Mouse (Mus musculus): ENCODE measurements around the gene Map1lc3b. TPM values are rescaled to one million over a fixed set of nuclear protein-coding genes. Genes with fewer than 3 reads are reported as not detected.
A peak's percentile ranks its signal among the peaks of the same experiment; 100 is the strongest.

The Map1lc3b gene
- polyA plus RNA-seq, 1 experiment from 2014 or later, result 205 TPM

DNA sequence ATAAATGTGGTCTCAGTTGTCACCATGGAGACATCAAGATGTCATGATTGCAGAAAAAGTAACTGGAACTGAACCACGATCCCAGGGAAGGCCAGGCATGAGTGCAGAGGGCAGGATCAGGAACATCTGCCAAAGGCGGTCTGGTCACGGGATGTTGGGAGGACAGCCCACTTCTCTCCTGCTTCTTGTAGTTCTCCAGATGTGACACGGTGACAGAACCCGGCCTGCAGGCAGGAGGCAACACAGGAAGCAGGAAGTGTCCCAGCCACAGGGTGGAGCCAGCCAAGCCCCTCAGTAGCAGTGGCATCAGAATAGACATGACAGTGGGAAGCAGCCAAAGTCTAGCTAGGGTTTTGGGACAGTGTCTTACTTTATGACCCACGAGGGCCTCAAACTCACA lies 45.4 kb downstream of the Map1lc3b start:
- no peaks in the 10 kb centered on the region for H3K36me3 ChIP-seq (ENCODE audit: control insufficient read depth, insufficient read depth, low read length)
- H3K9me3 ChIP-seq (ENCODE audit: control insufficient read depth, low read length), result no peaks in the 10 kb centered on the region
- ATAC-seq (ENCODE audit: low FRiP score, low TSS enrichment), result no peak
- H3K4me1 ChIP-seq (ENCODE audit: control insufficient read depth, insufficient read depth, low read length), result peaks cover 31% of the 10 kb centered on the region
- H3K4me3 ChIP-seq (ENCODE audit: low read length), result no peak overlapping the region
- H3K4me2 ChIP-seq (replicated peaks; ENCODE audit: low read depth, low read length), result no peak overlapping the region
- H3K27me3 ChIP-seq (ENCODE audit: control insufficient read depth, insufficient read depth, low read length), result no peaks in the 10 kb centered on the region
- no peak overlapping the region for H3K9ac ChIP-seq (ENCODE audit: low read depth, low read length)
- WGBS, result 52% methylated on average over 6 of the region's 6 CpGs
- no peak overlapping the region for H3K27ac ChIP-seq (ENCODE audit: low read depth, low read length)

DNA sequence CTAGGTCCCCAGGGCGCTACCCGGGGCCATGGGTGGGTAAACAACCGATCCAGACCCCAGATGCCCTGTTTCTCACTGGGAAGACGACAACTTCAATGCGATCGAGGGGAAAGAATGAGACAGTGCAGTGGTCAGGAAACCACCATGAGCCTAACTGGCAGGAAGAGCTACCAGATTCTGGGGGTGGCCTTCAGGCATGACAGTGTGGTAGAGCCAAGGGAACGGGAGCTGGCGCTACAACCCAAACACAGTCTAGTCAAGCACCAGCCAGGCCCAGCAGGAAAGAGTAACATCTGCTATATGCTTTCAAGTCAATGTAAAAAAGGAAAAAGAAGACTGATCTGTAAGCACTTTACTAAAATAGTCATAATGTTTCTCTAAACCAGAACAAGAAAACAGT lies 46.0 kb downstream of the Map1lc3b start:
- WGBS, result 81% methylated on average over 8 of the region's 8 CpGs
- H3K4me1 ChIP-seq (ENCODE audit: control insufficient read depth, insufficient read depth, low read length), result peaks cover 29% of the 10 kb centered on the region
- ATAC-seq (ENCODE audit: low FRiP score, low TSS enrichment), result no peak
- no peak overlapping the region for H3K4me3 ChIP-seq (ENCODE audit: low read length)
- no peaks in the 10 kb centered on the region for H3K27me3 ChIP-seq (ENCODE audit: control insufficient read depth, insufficient read depth, low read length)
- no peak overlapping the region for H3K9ac ChIP-seq (ENCODE audit: low read depth, low read length)
- H3K4me2 ChIP-seq (replicated peaks; ENCODE audit: low read depth, low read length), result no peak overlapping the region
- peak overlapping the region; percentile 59; the same call in 1 of the 2 replicates for H3K27ac ChIP-seq (ENCODE audit: low read depth, low read length)
- H3K36me3 ChIP-seq (ENCODE audit: control insufficient read depth, insufficient read depth, low read length), result no peaks in the 10 kb centered on the region
- H3K9me3 ChIP-seq (ENCODE audit: control insufficient read depth, low read length), result no peaks in the 10 kb centered on the region

DNA sequence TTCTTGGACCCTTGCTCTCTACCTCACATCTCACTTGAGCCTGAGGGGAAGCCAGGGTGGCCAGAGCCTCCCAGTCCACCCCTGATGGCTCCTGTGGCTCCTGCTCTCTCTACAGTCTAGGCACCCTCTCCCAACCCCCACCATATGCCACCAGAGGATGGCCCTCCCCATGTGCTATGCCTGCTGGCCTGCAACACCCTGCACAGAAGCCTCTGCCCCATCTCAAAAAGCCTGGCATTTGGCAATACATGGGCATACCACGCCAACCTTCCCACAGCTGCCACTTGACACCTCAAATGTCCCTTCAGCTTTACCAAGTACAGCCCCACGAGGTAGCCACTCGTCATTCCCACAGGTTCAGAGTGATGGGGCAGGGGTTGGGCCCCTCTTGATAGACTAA lies 52.6 kb downstream of the Map1lc3b start:
- no peaks in the 10 kb centered on the region for H3K36me3 ChIP-seq (ENCODE audit: control insufficient read depth, insufficient read depth, low read length)
- H3K4me2 ChIP-seq (replicated peaks; ENCODE audit: low read depth, low read length), result no peak overlapping the region
- H3K4me3 ChIP-seq (ENCODE audit: low read length), result no peak overlapping the region
- no peak overlapping the region for H3K9ac ChIP-seq (ENCODE audit: low read depth, low read length)
- ATAC-seq (ENCODE audit: low FRiP score, low TSS enrichment), result no peak
- peaks cover 15% of the 10 kb centered on the region; the same call in 1 of the 2 replicates for H3K4me1 ChIP-seq (ENCODE audit: control insufficient read depth, insufficient read depth, low read length)
- WGBS, result 61% methylated on average over 3 of the region's 3 CpGs
- no peaks in the 10 kb centered on the region for H3K9me3 ChIP-seq (ENCODE audit: control insufficient read depth, low read length)
- H3K27me3 ChIP-seq (ENCODE audit: control insufficient read depth, insufficient read depth, low read length), result no peaks in the 10 kb centered on the region
- H3K27ac ChIP-seq (ENCODE audit: low read depth, low read length), result no peak overlapping the region

DNA sequence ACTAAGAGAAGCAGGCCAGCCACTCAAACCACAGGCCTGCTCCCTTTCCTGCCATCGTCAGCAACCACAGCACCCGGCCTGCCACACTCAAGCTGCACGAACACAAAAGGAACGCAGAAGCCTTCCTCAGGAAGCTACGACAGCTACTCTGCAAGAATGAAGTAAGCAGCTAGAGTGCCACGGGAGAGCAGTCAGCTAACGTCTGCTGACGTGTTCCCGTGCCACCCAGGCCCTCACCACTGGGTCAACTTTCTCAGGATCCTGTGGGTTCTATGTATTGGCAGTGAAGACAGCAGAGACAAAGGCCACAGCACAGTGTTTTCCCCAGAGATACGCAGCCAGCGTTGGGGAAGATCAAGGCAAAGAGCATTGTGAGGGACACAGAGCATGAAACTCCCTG lies 53.2 kb downstream of the Map1lc3b start:
- Histone ChIP-seq H3K27me3 (ENCODE audit: control insufficient read depth, insufficient read depth, low read length) (no peaks in the 10 kb centered on the region), H3K9ac (ENCODE audit: low read depth, low read length) (peak overlapping the region; percentile 28; the same call in 1 of the 2 replicates), H3K27ac (ENCODE audit: low read depth, low read length) (no peak overlapping the region), H3K4me2 (replicated peaks; ENCODE audit: low read depth, low read length) (no peak overlapping the region), H3K9me3 (ENCODE audit: control insufficient read depth, low read length) (no peaks in the 10 kb centered on the region), H3K4me3 (ENCODE audit: low read length) (no peak overlapping the region), H3K4me1 (ENCODE audit: control insufficient read depth, insufficient read depth, low read length) (peaks cover 18% of the 10 kb centered on the region), H3K36me3 (ENCODE audit: control insufficient read depth, insufficient read depth, low read length) (peaks cover 2% of the 10 kb centered on the region; the same call in 1 of the 2 replicates)
- no peak for ATAC-seq (ENCODE audit: low FRiP score, low TSS enrichment)
- 74% methylated on average over 11 of the region's 11 CpGs for WGBS

DNA sequence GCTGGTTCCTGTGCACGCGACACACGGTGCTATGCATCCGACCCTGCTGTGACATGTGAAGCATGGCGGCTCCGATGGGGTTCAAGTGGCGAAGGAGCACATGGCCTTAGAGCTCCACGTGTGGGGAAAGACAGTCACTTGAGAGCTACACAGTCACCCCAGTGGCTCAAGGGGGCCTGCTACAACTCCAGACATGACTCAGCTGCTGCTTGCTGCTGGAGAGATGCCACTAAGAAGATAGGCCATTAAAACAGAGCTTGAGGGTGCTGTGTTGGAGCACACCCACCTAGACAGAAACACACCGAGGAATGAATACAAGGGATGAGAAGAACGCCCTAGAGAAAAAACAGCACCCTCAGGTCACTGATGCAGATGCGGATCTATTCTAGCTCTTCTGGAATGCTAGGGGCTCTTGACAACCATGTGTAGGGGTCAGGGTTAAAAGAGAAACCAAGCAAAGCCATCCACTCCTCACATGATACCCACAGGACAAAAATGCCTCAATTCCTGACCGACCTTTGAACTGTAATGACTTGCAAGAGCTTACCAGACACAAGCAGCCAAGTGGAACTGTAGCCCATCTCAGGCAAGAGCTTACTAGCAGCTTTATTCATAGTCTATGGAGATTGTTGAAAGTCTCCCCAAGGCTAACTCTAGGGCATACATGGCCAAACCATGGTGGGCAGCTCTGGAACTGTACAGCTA lies 57.5 kb downstream of the Map1lc3b start:
- ATAC-seq (ENCODE audit: low FRiP score, low TSS enrichment), result no peak
- Histone ChIP-seq H3K27ac (ENCODE audit: low read depth, low read length) (no peak overlapping the region), H3K9me3 (ENCODE audit: control insufficient read depth, low read length) (no peaks in the 10 kb centered on the region), H3K4me2 (replicated peaks; ENCODE audit: low read depth, low read length) (no peak overlapping the region), H3K27me3 (ENCODE audit: control insufficient read depth, insufficient read depth, low read length) (no peaks in the 10 kb centered on the region), H3K36me3 (ENCODE audit: control insufficient read depth, insufficient read depth, low read length) (peaks cover 5% of the 10 kb centered on the region; the same call in 1 of the 2 replicates), H3K4me1 (ENCODE audit: control insufficient read depth, insufficient read depth, low read length) (peaks cover 50% of the 10 kb centered on the region), H3K4me3 (ENCODE audit: low read length) (no peak overlapping the region), H3K9ac (ENCODE audit: low read depth, low read length) (no peak overlapping the region)
- 66% methylated on average over 12 of the region's 12 CpGs for WGBS

Other genes with a start within 250 kb of the Map1lc3b start
- gene 1700018B08Rik, start 46.0 kb upstream of the Map1lc3b start, polyA plus RNA-seq (2014; fragmentation: Nextera tagmentation; extraction: Ambion mirVana), result not detected in 2 replicates
- gene Fbxo31, start 11.6 kb upstream of the Map1lc3b start, polyA plus RNA-seq (2014; fragmentation: Nextera tagmentation; extraction: Ambion mirVana), result 15.5 and 17.0 TPM in 2 replicates
- 19.3 and 26.9 TPM in 2 replicates for gene Zcchc14, start 62.5 kb downstream of the Map1lc3b start, polyA plus RNA-seq (2014; fragmentation: Nextera tagmentation; extraction: Ambion mirVana)
- gene Jph3, start 139.3 kb downstream of the Map1lc3b start, polyA plus RNA-seq (2014; fragmentation: Nextera tagmentation; extraction: Ambion mirVana), result 0.30 and 0.46 TPM in 2 replicates
- gene Klhdc4, start 239.2 kb downstream of the Map1lc3b start, polyA plus RNA-seq (2014; fragmentation: Nextera tagmentation; extraction: Ambion mirVana), result 35.7 and 44.4 TPM in 2 replicates

Data from kidney, embryonic 14.5 days (tissue).